Mouse (Mus musculus) thymus, postnatal 25 days (tissue): ENCODE data around the gene Lrp10.

Experiments used
- DNase-seq: peaks from one replicate; pipeline ENCODE4 v3.0.0; 2022

Gene Lrp10

DNA sequence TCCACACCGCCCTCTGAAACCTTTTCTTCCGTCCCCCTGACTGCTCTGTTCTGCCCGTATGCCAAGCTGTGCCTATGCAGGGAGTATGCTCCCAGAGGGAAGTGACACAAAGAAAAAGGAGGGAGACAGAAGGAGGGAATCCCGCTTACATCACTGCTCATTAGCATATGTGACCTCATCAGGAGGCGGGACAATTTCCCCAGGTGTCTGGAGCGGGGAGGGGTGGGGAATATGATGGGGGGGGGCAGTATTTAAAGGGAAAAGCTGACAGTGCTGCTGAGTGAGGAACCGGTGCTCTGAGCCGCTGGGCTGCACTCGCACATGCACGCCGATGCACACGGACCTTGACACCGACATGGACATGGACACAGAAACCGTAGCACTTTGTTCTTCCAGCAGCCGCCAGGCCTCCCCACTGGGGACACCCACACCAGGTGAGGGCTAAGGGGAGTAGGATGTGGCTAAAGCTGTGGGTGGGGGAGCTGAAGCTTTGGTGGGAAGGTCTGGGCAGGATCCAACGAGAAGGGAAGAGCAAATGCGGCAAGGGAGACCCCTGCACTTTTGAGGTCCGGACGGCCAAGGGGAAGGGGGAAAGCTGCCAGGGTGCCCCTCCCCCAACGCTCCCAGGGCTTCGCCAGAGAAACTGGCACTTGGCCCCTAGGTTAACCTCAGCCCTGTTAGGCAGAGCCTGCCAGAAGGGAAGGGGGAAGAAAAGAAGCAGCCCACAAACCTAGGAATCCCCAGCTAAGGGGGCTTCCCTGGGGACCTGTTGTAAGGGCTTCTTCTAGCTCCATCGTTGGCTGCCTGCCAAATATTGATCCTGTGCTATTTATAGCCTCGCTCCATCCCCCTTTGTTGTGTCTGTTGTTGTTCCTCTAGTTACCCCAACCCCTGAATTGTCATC is 12.3 kb downstream of the Lrp10 start, which contains the start of gene Rem2:
Gene Rem2 (plus strand): TSS at position 160 of the 904 bp plus-strand sequence.
- DNase-seq, result no peak

DNA sequence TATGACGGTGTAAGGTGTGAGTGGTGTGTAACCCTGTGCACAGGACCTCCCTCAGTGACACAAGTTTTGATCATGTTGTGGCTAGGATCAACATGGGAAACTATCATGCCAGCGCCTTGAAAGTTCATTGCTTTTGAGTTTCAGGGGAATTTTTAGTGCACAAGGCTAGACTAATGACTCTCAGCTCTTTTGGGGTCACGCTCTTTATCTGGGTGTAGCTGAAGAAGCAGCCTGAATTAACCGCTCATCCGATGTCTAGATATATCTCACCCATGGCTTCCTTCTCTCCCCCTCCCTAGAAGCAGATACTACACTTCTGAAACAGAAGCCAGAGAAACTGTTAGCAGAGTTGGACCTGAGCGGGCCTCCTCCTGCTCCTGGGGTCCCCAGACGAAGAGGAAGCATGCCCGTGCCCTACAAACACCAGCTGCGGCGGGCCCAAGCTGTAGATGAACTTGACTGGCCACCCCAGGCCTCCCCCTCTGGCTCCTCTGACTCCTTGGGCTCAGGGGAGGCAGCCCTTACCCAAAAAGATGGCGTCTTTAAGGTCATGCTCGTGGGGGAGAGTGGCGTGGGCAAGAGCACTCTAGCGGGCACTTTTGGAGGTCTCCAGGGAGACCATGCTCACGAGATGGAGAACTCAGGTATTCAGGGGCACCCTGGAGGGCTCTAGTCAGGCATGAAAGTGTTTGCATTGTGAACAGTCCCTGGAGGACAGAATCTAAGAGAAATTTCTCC is 13.4 kb downstream of the Lrp10 start:
- no peak for DNase-seq

- peak; percentile 55 for DNase-seq
Observed at GRCm38 (mm10) chr14:54479451-54479920, 15.5 kb downstream of the Lrp10 start.

GRCm38 (mm10) chr14:54480673-54481072 is 16.7 kb downstream of the Lrp10 start:
- peak; percentile 61 for DNase-seq

DNA sequence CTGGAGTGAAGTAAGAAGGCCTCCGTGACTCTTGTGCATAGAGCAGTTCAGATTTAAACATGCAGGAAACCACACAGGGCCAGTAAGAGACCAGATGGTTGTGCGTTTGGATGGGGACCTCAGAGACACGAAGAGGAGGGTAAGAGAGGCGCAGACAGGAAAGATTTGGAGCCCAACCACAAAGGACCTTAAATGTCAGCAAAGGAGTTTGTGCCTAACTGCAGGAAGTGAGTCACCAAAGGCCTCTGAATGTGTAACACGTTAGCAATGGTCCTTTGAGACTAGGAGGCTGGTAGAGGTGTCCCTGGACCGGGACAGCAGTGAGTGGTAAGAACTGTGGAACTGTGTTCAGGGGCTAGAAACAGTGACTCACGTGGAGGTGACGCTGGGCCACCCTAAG is 17.5 kb downstream of the Lrp10 start:
- DNase-seq, result peak; percentile 46

- peak; percentile 71 for DNase-seq
Observed at GRCm38 (mm10) chr14:54482498-54482897, 18.6 kb downstream of the Lrp10 start.

GRCm38 (mm10) chr14:54485899-54486298 is 22.0 kb downstream of the Lrp10 start:
- no peak for DNase-seq

DNA sequence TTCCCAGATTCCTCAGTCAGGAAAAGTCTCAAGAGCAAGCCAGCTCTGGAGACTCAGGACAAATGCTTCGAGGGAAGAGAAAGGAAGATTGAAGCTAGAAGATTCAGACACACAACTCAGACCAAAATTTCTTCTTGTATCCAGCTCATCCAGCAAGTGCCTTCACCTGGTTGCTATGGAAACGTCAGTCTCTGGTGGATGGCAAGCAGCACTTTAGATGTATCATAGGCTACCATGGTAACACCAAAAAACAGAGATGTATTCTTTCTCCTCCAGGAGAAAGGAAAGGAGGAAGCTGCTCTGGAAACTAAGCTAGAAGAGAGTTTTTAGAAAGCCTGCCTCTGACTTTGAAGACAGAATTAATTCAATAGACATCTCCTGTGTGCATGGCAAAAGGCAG is 23.8 kb downstream of the Lrp10 start:
- no peak for DNase-seq

DNA sequence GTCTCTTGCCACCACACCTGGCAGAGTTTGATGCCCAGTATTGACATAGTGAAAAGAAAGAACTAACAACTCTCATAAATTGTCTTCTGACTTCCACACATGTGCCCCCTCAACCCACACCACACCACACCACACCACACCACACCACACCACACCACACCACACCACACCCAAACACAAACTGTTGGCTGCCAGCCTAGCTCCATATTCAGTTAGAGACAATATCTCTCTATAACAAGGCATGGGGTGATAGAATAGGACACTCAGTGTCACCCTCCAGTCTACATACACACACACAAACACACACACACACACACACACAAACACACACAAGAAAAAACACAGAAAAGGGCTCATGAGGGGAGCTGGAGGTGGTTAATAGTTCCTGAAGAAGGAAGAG is 24.4 kb downstream of the Lrp10 start:
- DNase-seq, result no peak

- DNase-seq, result no peak
Observed at GRCm38 (mm10) chr14:54492345-54493131, 28.6 kb downstream of the Lrp10 start.

- DNase-seq, result no peak
Observed at GRCm38 (mm10) chr14:54493236-54493635, 29.3 kb downstream of the Lrp10 start.

GRCm38 (mm10) chr14:54494234-54494633 is 30.3 kb downstream of the Lrp10 start:
- peak; percentile 78 for DNase-seq

- DNase-seq, result no peak
Observed at GRCm38 (mm10) chr14:54496706-54497105, 32.8 kb downstream of the Lrp10 start.

DNA sequence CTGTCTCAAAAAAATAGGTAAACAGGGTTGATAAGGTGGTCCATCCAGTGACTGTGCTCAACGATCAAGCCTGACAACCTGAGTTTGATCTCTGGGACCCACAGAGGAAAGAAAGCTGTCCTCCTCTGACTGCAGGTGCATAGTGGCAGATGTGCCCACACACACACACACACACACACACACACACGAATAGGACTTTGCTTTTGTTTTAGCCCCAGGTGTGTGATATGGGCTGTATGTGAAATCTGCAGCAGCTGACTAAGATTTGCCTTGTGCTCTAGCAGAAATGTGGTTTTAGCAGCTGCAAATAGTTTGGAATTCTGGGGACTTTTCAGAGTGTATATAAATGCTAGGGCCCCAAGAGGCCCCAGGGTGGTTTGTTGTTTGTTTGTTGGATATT is 35.4 kb downstream of the Lrp10 start:
- peak; percentile 65 for DNase-seq

DNA sequence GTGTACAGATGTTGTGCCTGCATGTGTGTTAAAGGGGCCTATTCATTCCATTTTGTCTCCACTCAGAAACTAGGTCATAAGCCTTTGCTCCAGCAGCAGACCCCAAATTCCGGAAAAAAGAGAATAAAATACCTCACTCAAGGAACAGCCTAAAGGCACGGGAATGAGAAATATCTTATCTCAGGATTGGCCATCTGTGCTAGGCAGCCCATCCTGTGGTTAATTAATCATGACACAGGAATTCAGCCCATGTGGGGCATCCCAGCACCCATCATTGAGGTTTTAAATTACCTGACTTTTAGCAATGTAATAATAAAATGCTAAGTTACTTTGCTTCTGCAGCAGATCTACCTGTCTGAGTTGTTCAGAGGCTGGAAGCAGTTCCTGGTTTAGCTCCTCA is 37.4 kb downstream of the Lrp10 start:
- DNase-seq, result no peak

DNA sequence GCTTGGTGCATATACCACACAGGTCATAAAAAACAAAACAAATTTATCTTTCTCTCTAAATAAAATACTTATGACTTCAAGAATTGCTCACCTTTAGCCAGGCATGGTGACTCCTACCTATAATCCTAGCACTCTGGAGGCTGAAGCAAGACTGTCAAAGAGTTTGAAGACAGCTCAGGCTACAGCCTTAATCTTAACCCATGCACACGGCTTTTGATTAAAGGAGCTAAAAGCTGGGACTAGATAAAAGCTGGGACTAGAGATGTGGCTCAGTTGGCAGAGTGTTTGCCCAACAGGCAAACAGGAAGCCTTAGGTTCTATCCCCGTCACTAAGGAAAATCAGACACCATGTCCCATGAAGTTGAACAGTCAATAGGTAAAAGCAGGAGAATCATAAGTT is 39.2 kb downstream of the Lrp10 start:
- DNase-seq, result no peak

- DNase-seq, result no peak
Observed at GRCm38 (mm10) chr14:54509774-54510173, 45.8 kb downstream of the Lrp10 start.

GRCm38 (mm10) chr14:54516710-54517310 is 52.9 kb downstream of the Lrp10 start:
- no peak for DNase-seq
